Mouse (Mus musculus): ENCODE data around the gene Dlx6. TPM values are rescaled to one million over a fixed set of nuclear protein-coding genes. Genes with fewer than 3 reads are reported as not detected.

The Dlx6 gene
- polyA plus RNA-seq, 1 experiment: not detected

DNA sequence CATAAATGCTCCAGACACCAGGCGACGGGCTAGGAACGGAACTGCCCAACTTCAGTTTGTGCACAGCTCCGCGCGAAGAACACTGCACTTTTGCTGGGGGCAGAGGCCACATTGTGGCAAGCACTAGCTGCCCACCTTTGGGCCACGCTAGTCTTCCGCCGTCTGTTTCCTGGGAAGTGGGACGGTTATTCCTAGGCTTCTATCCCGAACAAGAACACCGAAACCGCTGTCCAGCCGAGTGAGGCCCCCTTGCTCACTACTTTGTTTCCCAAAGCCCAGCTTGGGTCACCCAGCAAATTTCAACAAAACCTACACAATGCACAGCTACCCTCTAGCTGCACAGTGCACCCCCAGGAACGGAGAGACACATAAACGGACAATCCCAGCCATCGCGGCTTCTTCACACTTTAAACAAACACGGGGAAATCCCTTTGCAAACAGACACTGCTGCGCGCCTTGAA lies 3.2 kb upstream of the Dlx6 start:
- Histone ChIP-seq H3K36me3 (ENCODE audit: control insufficient read depth, insufficient read depth, low read length) (no peaks in the 10 kb centered on the region), H3K4me1 (ENCODE audit: control insufficient read depth, insufficient read depth, insufficient read length, low read length) (peaks cover 7% of the 10 kb centered on the region; the same call in 1 of the 2 replicates), H3K4me3 (ENCODE audit: low read depth, low read length) (no peak overlapping the region), H3K27me3 (ENCODE audit: control insufficient read depth, insufficient read depth, low read length) (peaks cover 78% of the 10 kb centered on the region), H3K27ac (ENCODE audit: insufficient read depth, low read depth, low read length) (no peak overlapping the region)
- 5% methylated on average over 21 of the region's 21 CpGs for WGBS
- TF ChIP-seq CTCF (IDR thresholded peaks at IDR 0.05; ENCODE audit: extremely low read depth, insufficient read length, insufficient replicate concordance, low read depth, low read length) (no peak), POLR2A (IDR thresholded peaks at IDR 0.05; ENCODE audit: low read depth, low read length) (no peak)

- no peaks in the 10 kb centered on the region for H3K36me3 ChIP-seq (ENCODE audit: control insufficient read depth, insufficient read depth, low read length)
- TF ChIP-seq POLR2A (IDR thresholded peaks at IDR 0.05; ENCODE audit: low read depth, low read length): no peak
- no peak for TF ChIP-seq CTCF (IDR thresholded peaks at IDR 0.05; ENCODE audit: extremely low read depth, insufficient read length, insufficient replicate concordance, low read depth, low read length)
- H3K4me1 ChIP-seq (ENCODE audit: control insufficient read depth, insufficient read depth, insufficient read length, low read length): peaks cover 7% of the 10 kb centered on the region; the same call in 1 of the 2 replicates
- 2% methylated on average over 33 of the region's 33 CpGs for WGBS
- H3K4me3 ChIP-seq (ENCODE audit: low read depth, low read length): no peak overlapping the region
- H3K27ac ChIP-seq (ENCODE audit: insufficient read depth, low read depth, low read length): no peak overlapping the region
- peaks cover 78% of the 10 kb centered on the region for H3K27me3 ChIP-seq (ENCODE audit: control insufficient read depth, insufficient read depth, low read length)
Observed at GRCm38 (mm10) chr6:6860411-6861085, 2.6 kb upstream of the Dlx6 start.

GRCm38 (mm10) chr6:6861086-6861797 lies 1.9 kb upstream of the Dlx6 start:
- no peak overlapping the region for H3K27ac ChIP-seq (ENCODE audit: insufficient read depth, low read depth, low read length)
- H3K36me3 ChIP-seq (ENCODE audit: control insufficient read depth, insufficient read depth, low read length): no peaks in the 10 kb centered on the region
- TF ChIP-seq CTCF (IDR thresholded peaks at IDR 0.05; ENCODE audit: extremely low read depth, insufficient read length, insufficient replicate concordance, low read depth, low read length) (no peak), POLR2A (IDR thresholded peaks at IDR 0.05; ENCODE audit: low read depth, low read length) (no peak)
- WGBS: 4% methylated on average over 21 of the region's 21 CpGs
- peaks cover 7% of the 10 kb centered on the region; the same call in 1 of the 2 replicates for H3K4me1 ChIP-seq (ENCODE audit: control insufficient read depth, insufficient read depth, insufficient read length, low read length)
- H3K4me3 ChIP-seq (ENCODE audit: low read depth, low read length): no peak overlapping the region
- peaks cover 74% of the 10 kb centered on the region for H3K27me3 ChIP-seq (ENCODE audit: control insufficient read depth, insufficient read depth, low read length)

GRCm38 (mm10) chr6:6861798-6862428 lies 1.2 kb upstream of the Dlx6 start:
- 9% methylated on average over 11 of the region's 11 CpGs for WGBS
- peaks cover 7% of the 10 kb centered on the region; the same call in 1 of the 2 replicates for H3K4me1 ChIP-seq (ENCODE audit: control insufficient read depth, insufficient read depth, insufficient read length, low read length)
- no peaks in the 10 kb centered on the region for H3K36me3 ChIP-seq (ENCODE audit: control insufficient read depth, insufficient read depth, low read length)
- no peak overlapping the region for H3K4me3 ChIP-seq (ENCODE audit: low read depth, low read length)
- TF ChIP-seq CTCF (IDR thresholded peaks at IDR 0.05; ENCODE audit: extremely low read depth, insufficient read length, insufficient replicate concordance, low read depth, low read length): no peak
- TF ChIP-seq POLR2A (IDR thresholded peaks at IDR 0.05; ENCODE audit: low read depth, low read length): no peak
- H3K27me3 ChIP-seq (ENCODE audit: control insufficient read depth, insufficient read depth, low read length): peaks cover 70% of the 10 kb centered on the region
- no peak overlapping the region for H3K27ac ChIP-seq (ENCODE audit: insufficient read depth, low read depth, low read length)

- Histone ChIP-seq H3K4me1 (ENCODE audit: control insufficient read depth, insufficient read depth, insufficient read length, low read length) (peaks cover 7% of the 10 kb centered on the region; the same call in 1 of the 2 replicates), H3K4me3 (ENCODE audit: low read depth, low read length) (peak overlapping the region; percentile 33; the same call in 1 of the 2 replicates), H3K27ac (ENCODE audit: insufficient read depth, low read depth, low read length) (no peak overlapping the region), H3K36me3 (ENCODE audit: control insufficient read depth, insufficient read depth, low read length) (no peaks in the 10 kb centered on the region), H3K27me3 (ENCODE audit: control insufficient read depth, insufficient read depth, low read length) (peaks cover 71% of the 10 kb centered on the region)
- 4% methylated on average over 23 of the region's 23 CpGs for WGBS
- TF ChIP-seq POLR2A (IDR thresholded peaks at IDR 0.05; ENCODE audit: low read depth, low read length) (no peak), CTCF (IDR thresholded peaks at IDR 0.05; ENCODE audit: extremely low read depth, insufficient read length, insufficient replicate concordance, low read depth, low read length) (no peak)
Observed at GRCm38 (mm10) chr6:6862611-6863010, 523 bp upstream of the Dlx6 start.

- Histone ChIP-seq H3K4me3 (ENCODE audit: low read depth, low read length) (peak overlapping the region; percentile 51; the same call in 1 of the 2 replicates), H3K27ac (ENCODE audit: insufficient read depth, low read depth, low read length) (no peak overlapping the region), H3K36me3 (ENCODE audit: control insufficient read depth, insufficient read depth, low read length) (no peaks in the 10 kb centered on the region), H3K4me1 (ENCODE audit: control insufficient read depth, insufficient read depth, insufficient read length, low read length) (peaks cover 7% of the 10 kb centered on the region; the same call in 1 of the 2 replicates), H3K27me3 (ENCODE audit: control insufficient read depth, insufficient read depth, low read length) (peaks cover 64% of the 10 kb centered on the region)
- no peak for TF ChIP-seq CTCF (IDR thresholded peaks at IDR 0.05; ENCODE audit: extremely low read depth, insufficient read length, insufficient replicate concordance, low read depth, low read length)
- 4% methylated on average over 21 of the region's 21 CpGs for WGBS
Observed at GRCm38 (mm10) chr6:6863955-6864354, 821 bp downstream of the Dlx6 start.

Measured in small intestine, adult 2 months (tissue).